Mouse (Mus musculus) kidney, embryonic 16.5 days (tissue): ENCODE measurements at regions not wholly inside any gene's neighbourhood (a gene's known extent, or its start where the extent isn't known, plus 50 kb on each side); places are given as distances from the start of the nearest gene placed in this dataset.

Experiments used
- ATAC-seq: fragments of 200-750 bp; cut with Nextera tagmentation; 2 replicates; pipeline ENCODE4 v1.8.0; 2017; ENCODE audit warnings: moderate TSS enrichment; ENCODE audit not compliant: low FRiP score, low TSS enrichment
- H3K27ac ChIP-seq: fragments of 300-500 bp; sonication (generic); 2 replicates; pipeline ENCODE4 v1.5.1; 2014; ENCODE audit warnings: low read length
- H3K27me3 ChIP-seq: fragments of 300-500 bp; sonication (generic); 2 replicates; pipeline ENCODE4 v1.6.1; 2014; ENCODE audit warnings: low read length, control low read depth, mixed read lengths; ENCODE audit not compliant: insufficient read depth
- H3K36me3 ChIP-seq: fragments of 300-500 bp; sonication (generic); 2 replicates; pipeline ENCODE4 v1.6.1; 2014; ENCODE audit warnings: low read length, control low read depth, mixed read lengths; ENCODE audit not compliant: insufficient read depth
- H3K4me1 ChIP-seq: fragments of 300-500 bp; sonication (generic); 2 replicates; pipeline ENCODE4 v1.6.1; 2014; ENCODE audit warnings: low read length, control low read depth, mixed read lengths; ENCODE audit not compliant: insufficient read depth
- H3K4me2 ChIP-seq: fragments of 300-500 bp; sonication (generic); replicated peaks from 2 replicates; pipeline ENCODE4 v1.6.1; 2014; ENCODE audit warnings: low read depth, low read length
- H3K4me3 ChIP-seq: fragments of 300-500 bp; sonication (generic); 2 replicates; pipeline ENCODE4 v1.5.1; 2014; ENCODE audit warnings: mild to moderate bottlenecking, low read length
- H3K9ac ChIP-seq: fragments of 300-500 bp; sonication (generic); replicated peaks from 2 replicates; pipeline ENCODE4 v1.6.1; 2014; ENCODE audit warnings: low read length
- H3K9me3 ChIP-seq: fragments of 300-500 bp; sonication (generic); 2 replicates; pipeline ENCODE4 v1.6.1; 2016; ENCODE audit warnings: low read length, control low read depth
- WGBS: fragments of 180-500 bp; shearing (Covaris S2); extraction: QIAGEN DNeasy Blood & Tissue Kit; methylation state at CpG from one replicate; pipeline ENCODE4 v1.1.7; 2014; 5-methylcytosine and 5-hydroxymethylcytosine counted together

GRCm38 (mm10) chr16:51915929-51916308 is 115.1 kb upstream of the Cblb start:
- Histone ChIP-seq H3K27me3 (no peaks in the 10 kb centered on the region), H3K4me1 (no peaks in the 10 kb centered on the region), H3K4me3 (no peak overlapping the region), H3K27ac (no peak overlapping the region), H3K9ac (no peak overlapping the region), H3K9me3 (no peaks in the 10 kb centered on the region), H3K4me2 (no peak overlapping the region), H3K36me3 (no peaks in the 10 kb centered on the region)
- 84% methylated on average over 13 of the region's 13 CpGs for WGBS
- ATAC-seq: no peak

GRCm38 (mm10) chr16:51916337-51916736 is 114.7 kb upstream of the Cblb start:
- Histone ChIP-seq H3K9me3 (no peaks in the 10 kb centered on the region), H3K9ac (no peak overlapping the region), H3K36me3 (no peaks in the 10 kb centered on the region), H3K4me3 (no peak overlapping the region), H3K4me1 (no peaks in the 10 kb centered on the region), H3K27me3 (no peaks in the 10 kb centered on the region), H3K27ac (no peak overlapping the region), H3K4me2 (no peak overlapping the region)
- WGBS: 45% methylated on average over 5 of the region's 5 CpGs
- ATAC-seq: no peak

GRCm38 (mm10) chr16:51916820-51917219 is 114.2 kb upstream of the Cblb start:
- Histone ChIP-seq H3K9ac (no peak overlapping the region), H3K27ac (no peak overlapping the region), H3K4me1 (no peaks in the 10 kb centered on the region), H3K9me3 (no peaks in the 10 kb centered on the region), H3K27me3 (no peaks in the 10 kb centered on the region), H3K4me2 (no peak overlapping the region), H3K4me3 (no peak overlapping the region), H3K36me3 (no peaks in the 10 kb centered on the region)
- ATAC-seq: no peak
- 43% methylated on average over 3 of the region's 3 CpGs for WGBS

GRCm38 (mm10) chr16:51917540-51917939 is 113.5 kb upstream of the Cblb start:
- Histone ChIP-seq H3K27ac (no peak overlapping the region), H3K9ac (no peak overlapping the region), H3K4me2 (no peak overlapping the region), H3K4me3 (no peak overlapping the region), H3K27me3 (no peaks in the 10 kb centered on the region), H3K4me1 (no peaks in the 10 kb centered on the region), H3K9me3 (no peaks in the 10 kb centered on the region), H3K36me3 (no peaks in the 10 kb centered on the region)
- no peak for ATAC-seq
- WGBS: 36% methylated on average over 2 of the region's 2 CpGs

- ATAC-seq: no peak
- no peak overlapping the region for H3K27ac ChIP-seq
- no peaks in the 10 kb centered on the region for H3K27me3 ChIP-seq
- H3K4me3 ChIP-seq: no peak overlapping the region
- no peaks in the 10 kb centered on the region for H3K4me1 ChIP-seq
- no peak overlapping the region for H3K4me2 ChIP-seq
- WGBS: 81% methylated on average over 4 of the region's 4 CpGs
- H3K36me3 ChIP-seq: no peaks in the 10 kb centered on the region
- no peaks in the 10 kb centered on the region for H3K9me3 ChIP-seq
- no peak overlapping the region for H3K9ac ChIP-seq
Measured at GRCm38 (mm10) chr16:51921025-51921424, 110.0 kb upstream of the Cblb start.

GRCm38 (mm10) chr16:51922589-51922988 is 108.4 kb upstream of the Cblb start:
- Histone ChIP-seq H3K27ac (no peak overlapping the region), H3K9ac (no peak overlapping the region), H3K27me3 (no peaks in the 10 kb centered on the region), H3K4me3 (no peak overlapping the region), H3K4me1 (no peaks in the 10 kb centered on the region), H3K4me2 (no peak overlapping the region), H3K36me3 (no peaks in the 10 kb centered on the region), H3K9me3 (no peaks in the 10 kb centered on the region)
- 70% methylated on average over 3 of the region's 3 CpGs for WGBS
- ATAC-seq: no peak

GRCm38 (mm10) chr16:51925639-51926038 is 105.4 kb upstream of the Cblb start:
- no peak overlapping the region for H3K9ac ChIP-seq
- H3K4me3 ChIP-seq: no peak overlapping the region
- no peaks in the 10 kb centered on the region for H3K9me3 ChIP-seq
- WGBS: 88% methylated on average over 3 of the region's 3 CpGs
- no peak for ATAC-seq
- H3K27ac ChIP-seq: no peak overlapping the region
- H3K4me2 ChIP-seq: no peak overlapping the region
- H3K36me3 ChIP-seq: no peaks in the 10 kb centered on the region
- no peaks in the 10 kb centered on the region for H3K27me3 ChIP-seq
- H3K4me1 ChIP-seq: no peaks in the 10 kb centered on the region

GRCm38 (mm10) chr16:51933122-51933521 is 97.9 kb upstream of the Cblb start:
- no peak overlapping the region for H3K9ac ChIP-seq
- no peak for ATAC-seq
- no peaks in the 10 kb centered on the region for H3K36me3 ChIP-seq
- no peak overlapping the region for H3K27ac ChIP-seq
- no peaks in the 10 kb centered on the region for H3K4me1 ChIP-seq
- H3K9me3 ChIP-seq: no peaks in the 10 kb centered on the region
- 86% methylated on average over 2 of the region's 2 CpGs for WGBS
- H3K27me3 ChIP-seq: no peaks in the 10 kb centered on the region
- H3K4me2 ChIP-seq: no peak overlapping the region
- no peak overlapping the region for H3K4me3 ChIP-seq

GRCm38 (mm10) chr16:51933965-51934364 is 97.1 kb upstream of the Cblb start:
- no peak overlapping the region for H3K9ac ChIP-seq
- H3K4me2 ChIP-seq: no peak overlapping the region
- no peaks in the 10 kb centered on the region for H3K4me1 ChIP-seq
- H3K27me3 ChIP-seq: no peaks in the 10 kb centered on the region
- no peak for ATAC-seq
- no peaks in the 10 kb centered on the region for H3K36me3 ChIP-seq
- no peak overlapping the region for H3K27ac ChIP-seq
- H3K9me3 ChIP-seq: no peaks in the 10 kb centered on the region
- WGBS: 81% methylated on average over 3 of the region's 3 CpGs
- H3K4me3 ChIP-seq: no peak overlapping the region

GRCm38 (mm10) chr16:51937298-51937697 is 93.7 kb upstream of the Cblb start:
- Histone ChIP-seq H3K27me3 (no peaks in the 10 kb centered on the region), H3K36me3 (no peaks in the 10 kb centered on the region), H3K4me1 (no peaks in the 10 kb centered on the region), H3K27ac (no peak overlapping the region), H3K9ac (no peak overlapping the region), H3K4me3 (no peak overlapping the region), H3K9me3 (no peaks in the 10 kb centered on the region), H3K4me2 (no peak overlapping the region)
- 85% methylated on average over 9 of the region's 9 CpGs for WGBS
- ATAC-seq: no peak

- no peak for ATAC-seq
Measured at GRCm38 (mm10) chr16:51939061-51939460, 92.0 kb upstream of the Cblb start.

More at GRCm38 (mm10) chr16:51939061-51939460, 92.0 kb upstream of the Cblb start:
- Histone ChIP-seq H3K9ac (no peak overlapping the region), H3K27me3 (no peaks in the 10 kb centered on the region), H3K4me1 (0 out of 2 replicates have a peak, but pooled peaks cover 4% of the 10 kb centered on the region), H3K27ac (no peak overlapping the region), H3K4me3 (no peak overlapping the region), H3K36me3 (no peaks in the 10 kb centered on the region), H3K4me2 (no peak overlapping the region), H3K9me3 (no peaks in the 10 kb centered on the region)
- WGBS: 90% methylated on average over 5 of the region's 5 CpGs
